Mouse (Mus musculus) kidney, adult 2 months (tissue): Measurements from ENCODE around the gene Inpp5e. TPM values are rescaled to one million over a fixed set of nuclear protein-coding genes. Genes with fewer than 3 reads are reported as not detected.

Experiments used
- DNase-seq: peaks from one replicate; pipeline ENCODE4 v3.0.0; 2021
- H3K27ac ChIP-seq: fragments of 200-500 bp; 2 replicates; pipeline ENCODE4 v1.5.1; 2012; ENCODE audit warnings: low read depth, low read length, control low read depth, inconsistent platforms; ENCODE audit not compliant: insufficient read depth
- H3K27me3 ChIP-seq: fragments of 200-500 bp; replicated peaks from 2 replicates; pipeline ENCODE4 v1.6.1; 2012; ENCODE audit warnings: mild to moderate bottlenecking, moderate library complexity, low read length, inconsistent platforms; ENCODE audit not compliant: control insufficient read depth, insufficient read depth
- H3K36me3 ChIP-seq: fragments of 200-500 bp; 2 replicates; pipeline ENCODE4 v1.6.1; 2012; ENCODE audit warnings: mild to moderate bottlenecking, moderate library complexity, low read length, inconsistent platforms; ENCODE audit not compliant: control insufficient read depth, insufficient read depth
- H3K4me1 ChIP-seq: fragments of 200-500 bp; 2 replicates; pipeline ENCODE4 v1.6.1; 2011; ENCODE audit warnings: low read length; ENCODE audit not compliant: control insufficient read depth, insufficient read depth
- H3K4me3 ChIP-seq: fragments of 200-500 bp; 2 replicates; pipeline ENCODE4 v1.5.1; 2011; ENCODE audit warnings: mild to moderate bottlenecking, low read depth, low read length, control low read depth; ENCODE audit not compliant: insufficient read depth
- CTCF ChIP-seq: fragments of 200-500 bp; conservative IDR thresholded peaks from 2 replicates; pipeline ENCODE4 v1.5.1; 2011; ENCODE audit warnings: low read depth, mild to moderate bottlenecking, control low read depth, low read length, moderate library complexity, mixed read lengths; ENCODE audit not compliant: insufficient read depth, insufficient read length
- POLR2A ChIP-seq: fragments of 200-500 bp; IDR thresholded peaks from one replicate; pipeline ENCODE4 v1.6.1; 2011; ENCODE audit warnings: low read depth, low read length, control low read depth
- WGBS: fragments of 180-500 bp; shearing (Covaris S2); methylation state at CpG from one replicate; pipeline ENCODE4 v1.1.7; 2018; 5-methylcytosine and 5-hydroxymethylcytosine counted together
- polyA plus RNA-seq: library from polyadenylated mRNA; depleted of rRNA; stranded (reverse); fragments of >200 nt; gene quantifications from 2 replicates; pipeline ENCODE4 v1.2.3, GENCODE M21; 2012

Gene Inpp5e
- polyA plus RNA-seq, 1 experiment = 28.2 TPM

GRCm38 (mm10) chr2:26444946-26445665 is 36.1 kb upstream of the Inpp5e start, which contains the start of gene Sec16a:
Sec16a (minus strand) TSS chr2:26445216.
- Histone ChIP-seq H3K4me1 (peaks cover 12% of the 10 kb centered on the region), H3K4me3 (peak within 1 kb of the TSS; percentile 93), H3K36me3 (peaks cover 4% of the 10 kb centered on the region; the same call in 1 of the 2 replicates), H3K27ac (peak within 1 kb of the TSS; percentile 87), H3K27me3 (no peaks in the 10 kb centered on the region)
- peak; percentile 100 for DNase-seq
- WGBS = 1% methylated on average over 61 of the region's 61 CpGs
- TF ChIP-seq CTCF (no peak), POLR2A (peak; percentile 47)

DNA sequence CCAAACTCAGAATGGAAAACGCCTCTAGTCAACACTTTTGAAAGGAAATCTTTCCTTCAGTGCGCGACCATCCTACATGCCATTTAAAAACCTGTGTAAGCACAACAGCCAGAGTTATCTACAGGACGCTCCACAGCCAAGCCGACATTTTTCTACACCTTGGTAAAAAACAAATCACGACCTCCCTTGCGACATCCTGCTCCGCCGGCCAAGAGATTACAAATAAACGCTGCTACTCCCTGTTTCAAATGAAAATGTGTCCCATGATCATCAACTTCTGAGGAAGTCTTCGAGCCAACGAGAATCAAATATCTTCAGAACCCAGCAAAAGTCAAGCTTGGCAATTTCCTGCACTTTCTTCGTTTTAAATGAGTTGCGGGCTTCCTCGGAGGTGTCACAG is 35.4 kb upstream of the Inpp5e start:
- no peaks in the 10 kb centered on the region for H3K27me3 ChIP-seq
- TF ChIP-seq CTCF (no peak), POLR2A (no peak)
- WGBS = 1% methylated on average over 15 of the region's 15 CpGs
- H3K36me3 ChIP-seq = peaks cover 4% of the 10 kb centered on the region
- H3K4me1 ChIP-seq = peaks cover 12% of the 10 kb centered on the region
- peak overlapping the region; percentile 87 for H3K27ac ChIP-seq
- H3K4me3 ChIP-seq = peak overlapping the region; percentile 93
- no peak for DNase-seq

DNA sequence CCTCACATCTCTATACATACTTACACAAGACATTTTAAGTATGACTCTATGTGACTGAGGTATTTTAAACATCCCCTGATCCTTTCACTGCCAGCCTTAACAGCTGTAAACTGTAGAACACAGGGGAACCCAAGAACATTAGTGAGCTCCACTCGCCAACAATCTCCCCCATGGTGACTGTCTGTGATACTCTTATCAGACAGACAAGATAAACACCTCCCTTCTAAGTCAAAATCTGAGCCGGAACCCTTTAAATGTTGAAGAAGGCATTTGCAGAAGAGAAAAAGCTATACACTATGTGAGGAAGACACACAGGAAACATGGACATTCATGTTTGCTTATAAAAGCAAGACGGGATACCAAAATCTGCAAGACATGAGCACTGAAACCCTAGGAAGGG is 34.9 kb upstream of the Inpp5e start:
- Histone ChIP-seq H3K27me3 (no peaks in the 10 kb centered on the region), H3K4me1 (peaks cover 12% of the 10 kb centered on the region), H3K27ac (no peak overlapping the region), H3K4me3 (peak overlapping the region; percentile 93), H3K36me3 (peaks cover 4% of the 10 kb centered on the region)
- DNase-seq = no peak
- TF ChIP-seq CTCF = no peak
- TF ChIP-seq POLR2A = no peak
- WGBS = 18% methylated on average over 3 of the region's 3 CpGs

DNA sequence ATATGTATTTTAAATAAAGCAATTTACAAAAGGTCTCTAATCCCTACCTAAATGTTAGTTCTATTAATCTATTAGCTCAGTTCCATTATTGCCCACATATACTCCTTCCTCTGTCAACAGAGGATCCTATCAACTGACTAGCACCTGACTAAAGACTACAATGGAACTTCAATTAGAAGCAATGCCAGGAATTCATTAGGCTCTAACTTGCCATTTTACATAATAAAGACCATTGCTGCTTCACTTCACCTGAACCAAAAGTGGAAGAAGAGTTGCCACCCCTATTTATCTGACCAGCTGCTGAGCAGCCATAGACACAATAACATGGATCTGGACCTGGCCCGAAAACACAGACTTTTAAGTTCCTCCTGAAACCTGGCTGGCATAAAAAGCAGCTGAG is 33.8 kb upstream of the Inpp5e start:
- Histone ChIP-seq H3K27me3 (no peaks in the 10 kb centered on the region), H3K4me3 (no peak overlapping the region), H3K4me1 (peaks cover 12% of the 10 kb centered on the region), H3K27ac (no peak overlapping the region), H3K36me3 (peaks cover 4% of the 10 kb centered on the region)
- TF ChIP-seq CTCF (no peak), POLR2A (no peak)
- WGBS = 85% methylated on average over 1 of the region's 1 CpGs
- DNase-seq = no peak

GRCm38 (mm10) chr2:26441688-26442087 is 32.7 kb upstream of the Inpp5e start:
- TF ChIP-seq POLR2A = no peak
- TF ChIP-seq CTCF = no peak
- no peaks in the 10 kb centered on the region for H3K27me3 ChIP-seq
- peaks cover 12% of the 10 kb centered on the region for H3K4me1 ChIP-seq
- DNase-seq = no peak
- 45% methylated on average over 5 of the region's 5 CpGs for WGBS
- no peak overlapping the region for H3K4me3 ChIP-seq
- H3K27ac ChIP-seq = no peak overlapping the region
- H3K36me3 ChIP-seq = peaks cover 4% of the 10 kb centered on the region

- Histone ChIP-seq H3K36me3 (peaks cover 4% of the 10 kb centered on the region), H3K27me3 (no peaks in the 10 kb centered on the region), H3K27ac (no peak overlapping the region), H3K4me3 (no peak overlapping the region), H3K4me1 (peaks cover 10% of the 10 kb centered on the region; the same call in 1 of the 2 replicates)
- DNase-seq = no peak
- 91% methylated on average over 4 of the region's 4 CpGs for WGBS
- no peak for TF ChIP-seq CTCF
- TF ChIP-seq POLR2A = no peak
These were observed 32.3 kb upstream of the Inpp5e start for GRCm38 (mm10) chr2:26441261-26441660.

- Histone ChIP-seq H3K36me3 (peaks cover 4% of the 10 kb centered on the region), H3K4me1 (peaks cover 19% of the 10 kb centered on the region; the same call in 1 of the 2 replicates), H3K27me3 (no peaks in the 10 kb centered on the region), H3K27ac (no peak overlapping the region), H3K4me3 (no peak overlapping the region)
- WGBS = 91% methylated on average over 6 of the region's 6 CpGs
- no peak for DNase-seq
- TF ChIP-seq CTCF (no peak), POLR2A (no peak)
These were observed 30.7 kb upstream of the Inpp5e start for GRCm38 (mm10) chr2:26439671-26440070.
